Mouse (Mus musculus): ENCODE measurements at regions not wholly inside any gene's neighbourhood (a gene's known extent, or its start where the extent isn't known, plus 50 kb on each side); places are given as distances from the start of the nearest gene placed in this dataset.

DNA sequence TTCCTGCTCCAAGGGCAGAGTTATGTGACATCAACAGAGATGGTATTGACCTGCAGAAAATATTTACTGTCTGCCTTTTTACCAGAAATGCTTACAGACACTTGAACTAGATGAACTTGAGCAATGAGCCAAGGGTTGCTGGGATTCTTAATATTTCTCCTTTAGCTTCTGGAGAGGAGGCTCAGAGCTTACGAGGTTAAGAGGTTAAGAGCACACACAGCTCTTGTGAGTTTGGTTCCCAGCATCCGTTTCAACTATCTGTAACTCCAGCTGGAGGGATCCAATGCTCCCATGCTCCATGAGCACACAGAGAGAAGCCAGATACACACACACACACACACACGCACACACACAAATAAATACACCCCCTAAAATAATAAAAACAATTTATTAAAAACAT lies 114.7 kb upstream of the Fn1 start:
- no peak for TF ChIP-seq CTCF (IDR thresholded peaks at IDR 0.05)
- no peak for TF ChIP-seq POLR2A (IDR thresholded peaks at IDR 0.05; ENCODE audit: insufficient read depth, low read depth, low read length)
